Mouse (Mus musculus): ENCODE measurements at regions not wholly inside any gene's neighbourhood (a gene's known extent, or its start where the extent isn't known, plus 50 kb on each side); places are given as distances from the start of the nearest gene placed in this dataset.

DNA sequence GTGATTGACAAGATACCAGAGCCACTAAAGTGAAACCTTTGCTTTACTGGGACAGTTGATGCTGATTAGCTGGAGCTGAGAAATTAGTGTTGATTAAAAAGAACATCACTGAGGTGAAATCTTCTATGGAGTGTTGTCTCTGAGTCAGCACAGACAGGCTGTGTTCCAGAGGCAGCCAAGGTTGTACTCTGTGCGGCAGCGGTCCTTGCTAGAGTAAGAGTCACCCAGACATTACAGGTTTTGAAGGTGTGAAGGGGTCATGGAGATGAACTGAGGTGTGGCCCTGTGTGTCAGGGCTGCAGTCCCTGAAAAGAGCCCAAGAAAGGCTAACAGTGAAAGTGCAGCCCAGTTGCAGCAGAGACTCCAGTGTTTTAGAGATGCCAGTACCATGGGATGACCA lies 59.1 kb upstream of the Ywhaq start:
- no peak for ATAC-seq
- Histone ChIP-seq H3K27me3 (no peaks in the 10 kb centered on the region), H3K9ac (no peak overlapping the region), H3K4me2 (no peak overlapping the region), H3K4me1 (no peaks in the 10 kb centered on the region), H3K9me3 (replicated peaks) (no peaks in the 10 kb centered on the region), H3K4me3 (no peak overlapping the region), H3K27ac (no peak overlapping the region), H3K36me3 (ENCODE audit: poor library complexity, severe bottlenecking) (no peaks in the 10 kb centered on the region)
- 92% methylated on average over 2 of the region's 2 CpGs for WGBS

DNA sequence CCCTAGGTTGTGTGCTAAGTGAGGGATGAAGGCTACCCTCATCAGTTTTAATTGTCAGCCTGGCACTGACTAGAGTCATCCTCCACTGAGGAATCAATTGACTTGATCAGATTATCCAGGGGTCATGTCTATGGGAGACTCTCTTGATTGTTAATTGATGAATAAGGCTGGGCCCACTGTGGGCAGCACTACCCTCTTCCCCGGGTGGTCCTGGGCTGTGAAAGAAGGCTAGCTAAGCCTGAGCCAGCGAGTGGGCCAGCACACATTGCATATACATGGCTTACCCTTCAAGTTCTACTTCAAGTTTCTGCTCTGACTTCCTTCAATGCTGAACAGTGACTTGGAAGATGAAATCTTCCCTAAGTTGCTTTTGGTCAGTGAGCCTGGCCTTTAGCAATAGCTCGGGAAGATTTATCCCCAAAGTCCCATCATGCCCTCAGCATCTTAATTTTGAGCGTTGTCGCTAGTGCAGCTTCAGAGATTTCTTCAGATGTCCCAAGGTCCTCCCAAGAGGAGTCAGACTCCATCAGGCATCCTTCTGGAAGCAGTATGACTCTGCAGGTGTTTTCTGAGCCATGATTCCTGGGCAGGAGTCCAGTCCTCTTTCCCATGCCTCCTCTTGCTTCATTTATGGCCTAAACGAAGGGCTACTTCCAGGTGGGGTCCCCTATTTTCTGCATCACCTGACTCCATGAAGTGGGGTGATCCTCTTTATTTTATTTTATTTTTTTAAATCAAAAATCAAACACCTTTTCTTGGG lies 55.7 kb upstream of the Ywhaq start:
- no peak overlapping the region for H3K4me2 ChIP-seq
- no peak for ATAC-seq
- H3K36me3 ChIP-seq (ENCODE audit: poor library complexity, severe bottlenecking) = no peaks in the 10 kb centered on the region
- 84% methylated on average over 6 of the region's 6 CpGs for WGBS
- no peaks in the 10 kb centered on the region for H3K27me3 ChIP-seq
- no peak overlapping the region for H3K27ac ChIP-seq
- H3K4me1 ChIP-seq = no peaks in the 10 kb centered on the region
- no peak overlapping the region for H3K4me3 ChIP-seq
- no peak overlapping the region for H3K9ac ChIP-seq
- no peaks in the 10 kb centered on the region for H3K9me3 ChIP-seq (replicated peaks)

DNA sequence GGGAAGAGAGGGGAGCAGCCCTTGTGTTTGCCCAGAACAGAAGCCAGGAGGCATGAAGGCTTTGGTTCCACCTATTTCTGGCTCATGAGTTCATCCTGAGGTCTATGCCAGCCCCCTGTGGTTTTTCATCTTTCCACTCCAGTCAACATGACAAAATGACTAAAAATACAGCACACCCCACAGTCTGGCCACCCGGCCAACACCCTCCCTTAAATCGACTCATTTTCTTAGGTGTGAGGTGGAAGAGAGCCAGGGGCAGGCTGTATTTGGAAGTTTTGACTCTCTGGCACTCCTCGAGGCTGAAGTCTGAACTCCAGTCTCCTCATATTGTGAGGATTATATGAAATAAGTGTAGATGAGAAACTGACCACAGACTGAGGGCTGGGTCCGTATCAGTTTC lies 55.0 kb upstream of the Ywhaq start:
- Histone ChIP-seq H3K9ac (no peak overlapping the region), H3K4me3 (no peak overlapping the region), H3K4me2 (no peak overlapping the region), H3K27me3 (no peaks in the 10 kb centered on the region), H3K9me3 (replicated peaks) (no peaks in the 10 kb centered on the region), H3K4me1 (no peaks in the 10 kb centered on the region), H3K36me3 (ENCODE audit: poor library complexity, severe bottlenecking) (no peaks in the 10 kb centered on the region), H3K27ac (no peak overlapping the region)
- 62% methylated on average over 4 of the region's 4 CpGs for WGBS
- ATAC-seq = no peak

DNA sequence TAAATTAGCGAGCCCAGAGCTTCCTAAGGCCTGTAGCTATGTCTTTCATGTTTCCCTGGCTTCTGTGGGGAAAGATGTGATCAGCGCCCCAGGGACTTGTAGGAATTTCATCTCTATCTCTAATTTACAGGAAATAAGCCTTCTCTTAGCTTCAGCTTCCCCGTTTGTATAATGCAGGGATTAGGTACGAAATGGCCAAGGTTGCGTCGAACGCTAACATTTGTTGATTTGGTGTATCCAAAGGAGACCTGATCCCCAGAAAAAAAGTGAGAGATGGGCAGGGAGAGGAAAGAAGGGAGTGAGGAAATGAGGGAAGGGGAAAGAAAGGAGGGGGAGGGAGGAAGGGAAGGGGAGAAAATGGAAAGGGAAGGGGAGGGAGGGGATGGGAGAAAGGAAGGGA lies 54.5 kb upstream of the Ywhaq start:
- Histone ChIP-seq H3K27ac (no peak overlapping the region), H3K4me2 (no peak overlapping the region), H3K27me3 (no peaks in the 10 kb centered on the region), H3K9me3 (replicated peaks) (no peaks in the 10 kb centered on the region), H3K4me1 (no peaks in the 10 kb centered on the region), H3K9ac (no peak overlapping the region), H3K4me3 (no peak overlapping the region), H3K36me3 (ENCODE audit: poor library complexity, severe bottlenecking) (no peaks in the 10 kb centered on the region)
- no peak for ATAC-seq
- WGBS = 83% methylated on average over 7 of the region's 7 CpGs

DNA sequence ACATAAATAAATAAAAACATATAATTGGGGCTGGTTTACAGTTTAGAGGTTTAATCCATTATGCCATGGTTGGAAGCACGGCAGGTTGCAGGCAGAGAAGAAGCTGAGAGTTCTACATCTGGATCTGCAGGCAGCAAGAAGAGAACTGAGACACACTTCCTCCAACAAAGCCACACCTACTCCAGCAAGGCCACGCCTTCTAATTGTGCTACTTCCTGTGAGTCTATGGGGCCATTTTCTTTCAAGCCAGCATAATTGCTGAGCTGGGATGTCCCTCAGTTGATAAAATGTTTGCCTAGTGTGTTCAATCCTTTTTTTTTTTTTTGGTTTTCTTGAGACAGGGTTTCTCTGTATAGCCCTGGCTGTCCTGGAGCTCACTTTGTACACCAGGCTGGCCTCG lies 52.8 kb upstream of the Ywhaq start:
- no peaks in the 10 kb centered on the region for H3K36me3 ChIP-seq (ENCODE audit: poor library complexity, severe bottlenecking)
- WGBS = 95% methylated on average over 3 of the region's 3 CpGs
- no peak for ATAC-seq
- no peak overlapping the region for H3K4me2 ChIP-seq
- H3K9ac ChIP-seq = no peak overlapping the region
- H3K27me3 ChIP-seq = no peaks in the 10 kb centered on the region
- H3K4me1 ChIP-seq = no peaks in the 10 kb centered on the region
- H3K4me3 ChIP-seq = no peak overlapping the region
- no peaks in the 10 kb centered on the region for H3K9me3 ChIP-seq (replicated peaks)
- no peak overlapping the region for H3K27ac ChIP-seq
